Mouse (Mus musculus) testis, adult 2 months (tissue): ENCODE measurements around the gene Nxpe3.

ENCODE experiments used
- CTCF ChIP-seq: fragments of 200-500 bp; IDR thresholded peaks from 2 replicates; pipeline ENCODE4 v1.5.1; 2012; ENCODE audit warnings: low read depth, mild to moderate bottlenecking, inconsistent platforms, low read length, moderate library complexity; ENCODE audit not compliant: control insufficient read depth, insufficient read depth, insufficient replicate concordance
- POLR2A ChIP-seq: fragments of 200-500 bp; IDR thresholded peaks from 2 replicates; pipeline ENCODE4 v1.6.1; 2012; ENCODE audit warnings: low read depth, mild to moderate bottlenecking, inconsistent platforms, low read length, moderate library complexity; ENCODE audit not compliant: control insufficient read depth

DNA sequence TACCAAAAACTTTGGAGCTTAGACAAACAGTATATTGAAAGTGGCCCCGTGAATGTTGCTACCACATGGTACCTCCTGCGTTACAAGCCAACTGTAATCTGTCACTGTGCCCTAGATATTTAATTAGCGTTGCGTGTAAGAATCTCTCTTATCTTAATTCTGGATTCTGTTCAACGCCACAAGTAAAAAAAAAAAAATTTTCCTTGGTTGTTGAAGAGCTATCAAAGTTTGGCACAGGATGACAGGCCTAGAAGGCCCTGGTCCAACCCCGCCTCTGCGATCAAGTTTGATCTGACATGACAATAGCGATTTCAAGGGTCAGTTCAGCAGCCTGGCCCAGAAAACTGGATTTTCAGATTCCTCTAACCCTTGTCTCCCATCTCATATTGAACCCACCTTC, 62.5 kb downstream of the Nxpe3 start:
- TF ChIP-seq CTCF (no peak), POLR2A (no peak)
